Mouse (Mus musculus): ENCODE data around the gene Aldh1a1.

GRCm38 (mm10) chr19:20603212-20603611 is 110.7 kb downstream of the Aldh1a1 start:
- no peak for TF ChIP-seq CTCF (IDR thresholded peaks at IDR 0.05; ENCODE audit: insufficient read depth, low read length)
- no peak for TF ChIP-seq POLR2A (IDR thresholded peaks at IDR 0.05; ENCODE audit: borderline replicate concordance, extremely low read depth, low read depth, low read length)
